Mouse (Mus musculus) liver, embryonic 12.5 days (tissue): ENCODE results near the gene Brd4. TPM values are rescaled to one million over a fixed set of nuclear protein-coding genes. Genes with fewer than 3 reads are reported as not detected.
"Not testable (repeated sequence)": the region's sequence is repeated elsewhere in the genome, so short reads cannot be mapped to it uniquely, and the experiment has no call there.

Experiments used
- ATAC-seq: fragments of 200-750 bp; cut with Nextera tagmentation; 2 replicates; pipeline ENCODE4 v1.8.0; 2017; ENCODE audit warnings: moderate number of reproducible peaks, mild to moderate bottlenecking, moderate library complexity
- H3K27ac ChIP-seq: fragments of 300-500 bp; sonication (generic); 2 replicates; pipeline ENCODE4 v1.5.1; 2016; ENCODE audit warnings: mild to moderate bottlenecking
- H3K27me3 ChIP-seq: fragments of 300-500 bp; sonication (generic); replicated peaks from 2 replicates; pipeline ENCODE4 v1.6.1; 2016; ENCODE audit warnings: mild to moderate bottlenecking, moderate library complexity
- H3K36me3 ChIP-seq: fragments of 300-500 bp; sonication (generic); 2 replicates; pipeline ENCODE4 v1.6.1; 2016; ENCODE audit warnings: mild to moderate bottlenecking, moderate library complexity
- H3K4me1 ChIP-seq: fragments of 300-500 bp; sonication (generic); 2 replicates; pipeline ENCODE4 v1.6.1; 2016
- H3K4me2 ChIP-seq: fragments of 300-500 bp; sonication (generic); 2 replicates; pipeline ENCODE4 v1.6.1; 2016; ENCODE audit warnings: mild to moderate bottlenecking, moderate library complexity
- H3K4me3 ChIP-seq: fragments of 300-500 bp; sonication (generic); 2 replicates; pipeline ENCODE4 v1.5.1; 2016; ENCODE audit warnings: mild to moderate bottlenecking, moderate library complexity
- H3K9ac ChIP-seq: fragments of 300-500 bp; sonication (generic); 2 replicates; pipeline ENCODE4 v1.6.1; 2016; ENCODE audit warnings: mild to moderate bottlenecking, moderate library complexity
- H3K9me3 ChIP-seq: fragments of 300-500 bp; sonication (generic); replicated peaks from 2 replicates; pipeline ENCODE4 v1.6.1; 2016; ENCODE audit warnings: mild to moderate bottlenecking, moderate library complexity
- WGBS: fragments of 180-500 bp; shearing (Covaris S2); methylation state at CpG from one replicate; pipeline ENCODE4 v1.1.7; 2016; ENCODE audit not compliant: insufficient replicate concordance; 5-methylcytosine and 5-hydroxymethylcytosine counted together
- polyA plus RNA-seq: library from polyadenylated mRNA; unstranded; fragments of >200 nt; fragmentation: Nextera tagmentation; extraction: Ambion mirVana; gene quantifications from 2 replicates; pipeline ENCODE4 v1.2.1, GENCODE M21; 2016

Brd4 gene
- polyA plus RNA-seq, 1 experiment from 2014 or later = 55.1 TPM

DNA sequence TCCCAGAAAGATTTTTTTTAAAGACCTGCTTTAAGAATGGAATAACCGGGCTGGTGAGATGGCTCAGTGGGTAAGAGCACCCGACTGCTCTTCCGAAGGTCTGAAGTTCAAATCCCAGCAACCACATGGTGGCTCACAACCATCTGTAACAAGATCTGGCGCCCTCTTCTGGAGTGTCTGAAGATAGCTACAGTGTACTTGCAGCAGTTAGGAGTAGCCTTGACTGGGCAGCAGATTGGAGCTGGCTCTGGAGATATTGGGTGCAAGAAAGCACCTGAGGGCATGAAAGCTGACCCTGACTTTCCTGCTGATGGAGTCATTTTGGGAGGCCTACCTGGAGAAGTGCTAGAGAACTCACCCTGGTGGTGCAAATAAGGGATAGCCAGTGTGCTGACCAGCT, 68.9 kb downstream of the Brd4 start:
- peaks cover 100% of the 10 kb centered on the region for H3K36me3 ChIP-seq
- H3K9me3 ChIP-seq, ATAC-seq, H3K27ac ChIP-seq, H3K9ac ChIP-seq, H3K4me3 ChIP-seq, H3K4me1 ChIP-seq, H3K4me2 ChIP-seq, H3K27me3 ChIP-seq: not testable (repeated sequence)
- WGBS = 70% methylated on average over 4 of the region's 4 CpGs

DNA sequence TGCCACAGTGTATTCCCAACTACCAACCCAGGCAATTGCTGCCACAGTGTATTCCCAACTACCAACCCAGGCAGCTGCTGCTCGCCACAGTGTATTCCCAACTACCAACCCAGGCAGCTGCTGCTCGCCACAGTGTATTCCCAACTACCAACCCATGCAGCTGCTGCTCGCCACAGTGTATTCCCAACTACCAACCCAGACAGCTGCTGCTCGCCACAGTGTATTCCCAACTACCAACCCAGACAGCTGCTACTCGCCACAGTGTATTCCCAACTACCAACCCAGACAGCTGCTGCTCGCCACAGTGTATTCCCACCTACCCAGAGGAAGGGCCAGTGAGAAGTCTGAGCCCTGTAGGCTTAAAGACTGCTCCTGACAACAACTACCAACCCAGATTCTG, 73.0 kb downstream of the Brd4 start:
- not testable (repeated sequence) for H3K9ac ChIP-seq, H3K4me1 ChIP-seq, H3K9me3 ChIP-seq, ATAC-seq, H3K4me2 ChIP-seq, H3K27me3 ChIP-seq, H3K27ac ChIP-seq, H3K4me3 ChIP-seq
- peaks cover 100% of the 10 kb centered on the region for H3K36me3 ChIP-seq
- WGBS = 86% methylated on average over 6 of the region's 6 CpGs

DNA sequence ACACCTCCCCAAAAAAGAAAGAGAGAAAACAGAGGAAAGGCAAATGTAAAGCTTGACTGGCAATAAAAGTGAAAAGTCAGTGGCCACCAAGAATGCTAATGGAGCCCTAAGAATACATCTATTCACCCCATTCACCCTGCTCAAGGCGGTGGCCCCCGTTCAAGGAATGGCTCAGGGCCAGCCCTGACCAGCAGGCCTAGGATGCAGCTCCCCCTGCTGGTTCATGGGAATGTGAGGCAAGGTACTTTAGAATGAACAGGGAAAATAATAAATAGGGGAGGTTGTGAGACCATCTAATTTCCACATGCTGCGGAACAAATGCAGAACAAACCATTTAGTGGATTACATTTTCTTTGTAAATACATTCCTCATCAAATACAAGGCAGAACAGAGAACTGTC, 74.8 kb downstream of the Brd4 start:
- Histone ChIP-seq H3K27me3 (no peaks in the 10 kb centered on the region), H3K9me3 (no peaks in the 10 kb centered on the region), H3K36me3 (peaks cover 99% of the 10 kb centered on the region), H3K27ac (no peak overlapping the region), H3K4me2 (no peak overlapping the region), H3K4me1 (no peaks in the 10 kb centered on the region), H3K9ac (no peak overlapping the region), H3K4me3 (no peak overlapping the region)
- 0 out of 2 replicates have a peak, but pooled peaks have one; percentile 51 for ATAC-seq
- 73% methylated on average over 3 of the region's 3 CpGs for WGBS

DNA sequence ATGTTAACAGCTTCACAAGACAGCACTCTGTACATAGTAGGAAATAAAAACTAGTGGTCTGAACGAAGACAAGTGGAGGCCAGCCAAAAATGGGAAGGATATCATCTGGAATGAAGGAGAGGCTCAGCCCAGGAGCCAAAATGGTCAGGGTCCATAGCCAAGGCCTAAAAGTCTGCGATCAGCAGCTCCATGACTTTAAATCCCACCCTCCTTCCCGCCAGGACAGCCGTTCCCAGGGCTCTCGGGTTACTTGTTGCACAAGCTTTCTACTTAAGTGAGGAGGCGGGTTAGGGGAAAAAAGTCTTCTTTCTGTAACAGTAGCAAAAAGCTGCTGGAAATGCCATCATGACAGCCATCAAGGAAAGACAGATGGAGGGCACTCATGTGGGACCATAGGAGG, 75.4 kb downstream of the Brd4 start:
- Histone ChIP-seq H3K36me3 (peaks cover 99% of the 10 kb centered on the region), H3K27ac (no peak overlapping the region), H3K9me3 (no peaks in the 10 kb centered on the region), H3K4me3 (no peak overlapping the region), H3K4me1 (no peaks in the 10 kb centered on the region), H3K9ac (no peak overlapping the region), H3K27me3 (no peaks in the 10 kb centered on the region), H3K4me2 (no peak overlapping the region)
- no peak for ATAC-seq
- 86% methylated on average over 6 of the region's 6 CpGs for WGBS

DNA sequence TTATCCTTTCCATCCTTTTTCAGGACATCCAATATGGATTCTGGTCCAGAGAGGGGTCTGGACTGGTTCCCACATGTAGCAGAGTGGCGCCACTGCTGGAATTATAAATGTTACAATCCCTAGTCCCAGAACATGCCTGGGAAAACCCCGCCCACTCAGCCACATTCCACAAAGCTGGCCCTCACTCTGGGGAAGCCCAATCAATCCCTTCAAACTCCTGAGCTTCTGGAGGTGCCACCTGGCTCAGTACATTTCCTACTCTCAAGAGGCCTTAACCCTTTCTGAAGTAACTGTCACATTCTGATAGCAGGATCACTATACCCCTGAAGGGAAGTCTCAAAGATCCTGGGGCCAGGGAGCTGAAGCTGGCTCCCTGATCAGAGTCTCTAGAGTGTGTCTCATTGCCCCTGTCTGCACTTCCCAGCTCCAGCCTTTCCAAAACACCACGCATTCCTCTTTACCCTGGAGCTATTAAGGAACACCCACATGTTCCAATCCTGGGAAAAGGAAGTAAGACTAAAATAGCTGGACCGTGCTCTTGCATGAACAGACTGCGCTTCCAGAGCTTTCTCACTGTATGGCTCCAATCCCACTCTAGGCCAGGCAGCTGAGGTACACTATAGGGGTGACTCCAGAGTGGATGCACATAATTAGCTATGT, 76.8 kb downstream of the Brd4 start:
- no peak overlapping the region for H3K27ac ChIP-seq
- WGBS = 83% methylated on average over 5 of the region's 5 CpGs

DNA sequence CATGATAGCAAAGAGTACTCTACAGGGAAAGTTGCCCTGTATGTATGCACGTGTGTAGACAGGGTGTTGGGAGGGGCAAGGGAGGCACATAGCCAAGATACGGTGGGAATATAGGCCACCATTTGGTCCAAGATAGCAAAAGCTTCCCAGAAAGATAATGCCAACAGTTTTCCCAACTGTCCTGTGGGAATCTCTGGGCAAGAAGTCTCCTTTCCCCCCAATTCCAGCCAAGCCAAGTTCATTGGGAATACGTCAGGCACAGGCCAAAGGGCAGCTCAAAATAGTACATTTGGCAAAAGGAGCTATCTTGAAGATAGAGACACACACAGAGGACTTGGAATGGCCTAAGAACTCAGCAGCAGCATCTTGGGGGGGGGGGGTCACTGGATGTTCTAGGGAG, 79.2 kb downstream of the Brd4 start:
- Histone ChIP-seq H3K4me1 (no peaks in the 10 kb centered on the region), H3K4me2 (no peak overlapping the region), H3K36me3 (peaks cover 99% of the 10 kb centered on the region), H3K4me3 (no peak overlapping the region), H3K27me3 (no peaks in the 10 kb centered on the region), H3K9ac (no peak overlapping the region), H3K27ac (no peak overlapping the region), H3K9me3 (no peaks in the 10 kb centered on the region)
- 83% methylated on average over 3 of the region's 3 CpGs for WGBS
- no peak for ATAC-seq

More for the DNA sequence above, 76.8 kb downstream of the Brd4 start:
- Histone ChIP-seq H3K27me3 (no peaks in the 10 kb centered on the region), H3K9me3 (no peaks in the 10 kb centered on the region), H3K4me2 (no peak overlapping the region), H3K36me3 (peaks cover 99% of the 10 kb centered on the region), H3K9ac (no peak overlapping the region), H3K4me1 (no peaks in the 10 kb centered on the region), H3K4me3 (no peak overlapping the region)
- ATAC-seq = no peak

DNA sequence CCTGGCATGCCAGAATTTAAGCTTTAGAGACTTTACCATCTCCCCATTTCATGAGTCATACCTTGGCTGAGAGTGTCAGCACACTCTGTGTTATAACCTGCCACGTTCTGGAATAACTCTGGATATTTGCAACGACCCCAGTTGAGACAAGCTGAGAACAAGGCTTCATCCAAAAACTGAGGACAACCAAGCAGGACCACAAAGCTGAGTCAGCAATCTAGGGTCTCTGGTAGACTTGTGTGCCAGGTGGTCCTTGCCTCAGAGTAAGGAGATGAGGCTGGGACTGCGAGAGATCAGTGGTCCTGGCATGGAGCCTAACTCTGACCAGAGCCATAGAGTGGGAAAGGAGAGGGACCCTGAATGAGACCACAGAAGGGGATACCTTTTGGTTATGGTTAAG, 81.5 kb downstream of the Brd4 start:
- peaks cover 99% of the 10 kb centered on the region for H3K36me3 ChIP-seq
- H3K27ac ChIP-seq = no peak overlapping the region
- H3K4me2 ChIP-seq = no peak overlapping the region
- no peak overlapping the region for H3K9ac ChIP-seq
- no peaks in the 10 kb centered on the region for H3K9me3 ChIP-seq
- WGBS = 85% methylated on average over 3 of the region's 3 CpGs
- no peak for ATAC-seq
- no peaks in the 10 kb centered on the region for H3K4me1 ChIP-seq
- H3K27me3 ChIP-seq = no peaks in the 10 kb centered on the region
- no peak overlapping the region for H3K4me3 ChIP-seq

DNA sequence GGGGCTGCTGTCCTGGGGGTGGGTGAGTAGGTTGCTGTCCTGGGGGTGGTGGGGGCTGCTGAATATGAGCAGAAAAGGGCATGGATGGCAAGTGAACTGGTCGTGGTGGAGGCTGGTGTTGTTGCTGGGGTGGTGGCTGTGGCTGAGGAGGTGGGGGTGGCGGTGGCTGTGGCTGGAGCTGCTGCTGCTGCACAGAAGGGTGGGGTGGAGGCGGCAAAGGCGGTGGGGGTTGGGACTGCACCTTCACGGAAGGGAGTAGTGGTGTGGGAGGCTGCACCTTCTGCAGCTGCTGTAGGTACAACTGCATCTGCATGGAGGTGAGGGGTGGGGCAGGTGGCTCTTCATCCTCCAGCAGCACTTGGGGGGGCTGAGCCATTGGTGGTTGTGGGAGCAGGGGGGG, 83.4 kb downstream of the Brd4 start:
- H3K27me3 ChIP-seq = no peaks in the 10 kb centered on the region
- H3K27ac ChIP-seq = no peak overlapping the region
- H3K9ac ChIP-seq = no peak overlapping the region
- no peak overlapping the region for H3K4me2 ChIP-seq
- H3K36me3 ChIP-seq = peaks cover 99% of the 10 kb centered on the region
- H3K4me1 ChIP-seq = no peaks in the 10 kb centered on the region
- H3K4me3 ChIP-seq = no peak overlapping the region
- 77% methylated on average over 5 of the region's 5 CpGs for WGBS
- H3K9me3 ChIP-seq = no peaks in the 10 kb centered on the region
- 0 out of 2 replicates have a peak, but pooled peaks have one; percentile 14 for ATAC-seq

DNA sequence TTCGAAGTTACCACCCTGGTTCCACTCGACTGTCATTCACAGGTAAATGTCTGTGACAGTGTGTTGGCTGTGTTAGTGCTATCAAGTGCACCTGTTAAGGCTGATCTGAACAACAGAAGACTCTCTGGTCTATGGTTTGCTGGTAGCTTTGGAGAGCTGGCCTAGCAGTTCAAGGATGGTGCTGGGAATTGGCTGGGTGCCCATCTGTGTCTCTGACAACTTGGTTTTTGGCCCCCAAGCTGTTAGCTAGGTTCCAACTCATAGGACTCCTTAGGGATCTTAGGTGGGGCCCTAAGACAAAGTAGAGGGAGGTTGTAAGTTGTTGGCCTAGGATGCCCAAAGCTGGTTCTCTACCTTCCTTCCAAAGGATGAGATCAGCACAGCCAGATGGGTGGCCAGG, 84.7 kb downstream of the Brd4 start:
- Histone ChIP-seq H3K36me3 (peaks cover 98% of the 10 kb centered on the region), H3K27ac (no peak overlapping the region), H3K4me2 (no peak overlapping the region), H3K4me1 (no peaks in the 10 kb centered on the region), H3K9ac (no peak overlapping the region), H3K9me3 (no peaks in the 10 kb centered on the region), H3K27me3 (no peaks in the 10 kb centered on the region), H3K4me3 (no peak overlapping the region)
- WGBS = 64% methylated on average over 2 of the region's 2 CpGs
- no peak for ATAC-seq

DNA sequence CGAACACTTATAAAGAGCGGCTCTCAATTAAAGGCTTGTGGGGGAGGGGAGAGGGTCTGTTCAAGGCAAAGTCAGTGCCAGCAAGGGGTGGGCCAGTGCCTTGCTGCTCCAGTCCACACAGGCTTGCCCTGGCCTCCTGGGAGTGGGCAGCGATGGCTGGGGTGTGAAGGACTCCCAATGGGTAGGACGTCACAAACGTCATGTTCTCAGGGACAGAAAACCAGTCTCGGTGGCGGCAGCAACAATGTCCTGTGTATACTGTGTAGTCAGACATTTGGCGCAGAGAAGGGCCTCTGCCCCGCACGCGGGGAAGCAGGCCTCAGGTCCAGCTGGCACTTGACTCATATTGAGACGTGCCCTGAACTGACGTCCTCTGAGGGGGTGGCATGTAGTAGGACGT, 87.4 kb downstream of the Brd4 start:
- H3K27me3 ChIP-seq = no peaks in the 10 kb centered on the region
- H3K9me3 ChIP-seq = no peaks in the 10 kb centered on the region
- no peak overlapping the region for H3K9ac ChIP-seq
- H3K36me3 ChIP-seq = peaks cover 75% of the 10 kb centered on the region
- no peak for ATAC-seq
- no peak overlapping the region for H3K4me3 ChIP-seq
- 89% methylated on average over 14 of the region's 14 CpGs for WGBS
- H3K4me2 ChIP-seq = no peak overlapping the region
- no peak overlapping the region for H3K27ac ChIP-seq
- H3K4me1 ChIP-seq = no peaks in the 10 kb centered on the region

DNA sequence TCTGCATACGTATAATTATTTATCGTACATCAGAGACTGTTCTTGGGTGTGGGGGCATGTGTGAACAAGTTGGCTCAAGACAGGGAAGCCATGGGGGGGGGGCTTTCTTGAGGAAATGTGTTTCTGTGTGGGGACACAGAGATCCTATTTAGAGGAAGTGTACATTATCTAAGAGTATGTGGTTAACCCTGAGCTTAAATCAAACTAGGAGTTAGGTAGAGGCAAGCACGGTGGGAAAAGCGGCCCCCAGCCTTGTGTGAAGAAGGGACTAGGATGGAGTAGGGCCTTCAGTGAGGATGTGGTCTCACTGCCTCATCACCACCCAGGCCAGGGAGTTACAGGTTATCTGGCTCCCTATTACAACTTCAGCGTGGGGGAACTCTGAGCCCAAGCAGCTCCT, 88.8 kb downstream of the Brd4 start:
- 60% methylated on average over 5 of the region's 5 CpGs for WGBS

DNA sequence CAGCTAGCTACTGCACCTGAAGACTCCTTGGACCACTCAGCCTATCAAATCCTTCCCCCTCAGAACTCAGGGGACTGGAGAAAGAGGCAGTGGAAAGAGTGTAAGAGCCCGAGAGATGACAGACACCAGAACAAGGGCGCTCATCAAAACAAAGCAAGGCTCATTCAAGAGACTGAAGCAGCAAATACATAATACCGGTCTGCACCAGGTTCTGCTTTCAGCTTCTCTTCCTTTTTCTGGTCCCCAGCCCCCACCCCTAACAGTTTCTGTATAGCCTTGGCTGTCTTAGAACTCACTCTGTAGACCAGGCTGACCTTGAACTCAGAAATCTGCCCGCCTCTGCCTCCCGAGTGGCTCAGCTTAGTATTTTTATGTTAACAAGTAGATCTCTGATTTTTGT, 91.5 kb downstream of the Brd4 start:
- Histone ChIP-seq H3K27me3 (peaks cover 26% of the 10 kb centered on the region), H3K4me1 (peaks cover 19% of the 10 kb centered on the region), H3K4me3 (no peak overlapping the region), H3K27ac (no peak overlapping the region), H3K36me3 (peaks cover 34% of the 10 kb centered on the region), H3K9me3 (no peaks in the 10 kb centered on the region), H3K4me2 (no peak overlapping the region), H3K9ac (no peak overlapping the region)
- ATAC-seq = no peak
- WGBS = 66% methylated on average over 5 of the region's 5 CpGs

More for the DNA sequence above, 88.8 kb downstream of the Brd4 start:
- no peaks in the 10 kb centered on the region for H3K9me3 ChIP-seq
- H3K27me3 ChIP-seq = no peaks in the 10 kb centered on the region
- no peaks in the 10 kb centered on the region for H3K4me1 ChIP-seq
- no peak overlapping the region for H3K9ac ChIP-seq
- no peak overlapping the region for H3K4me2 ChIP-seq
- H3K27ac ChIP-seq = no peak overlapping the region
- ATAC-seq = no peak
- peaks cover 61% of the 10 kb centered on the region for H3K36me3 ChIP-seq
- H3K4me3 ChIP-seq = no peak overlapping the region

DNA sequence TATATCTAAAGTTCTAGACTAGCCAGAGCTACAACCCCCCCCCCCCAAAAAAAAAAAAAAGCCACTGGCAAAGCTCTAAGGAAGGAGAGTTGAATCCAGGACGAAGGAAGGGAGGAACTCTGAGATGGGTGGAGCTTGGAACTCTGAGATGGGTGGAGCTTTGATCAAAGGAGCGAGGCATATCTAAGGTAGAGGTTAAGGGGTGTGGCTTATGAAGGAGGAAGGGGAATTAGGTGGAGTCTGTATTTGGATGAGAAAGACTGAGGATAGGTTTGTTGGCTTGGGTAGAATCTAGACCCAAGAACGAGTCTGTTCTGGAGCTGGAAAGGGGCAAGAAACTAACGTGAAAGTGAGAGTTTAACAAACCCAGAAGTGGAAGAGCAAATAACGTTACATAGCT, 94.7 kb downstream of the Brd4 start:
- H3K4me2 ChIP-seq = peak overlapping the region; percentile 64
- H3K36me3 ChIP-seq = 0 out of 2 replicates have a peak, but pooled peaks cover 4% of the 10 kb centered on the region
- H3K27ac ChIP-seq = no peak overlapping the region
- peaks cover 50% of the 10 kb centered on the region for H3K27me3 ChIP-seq
- peak overlapping the region; percentile 34; the same call in 1 of the 2 replicates for H3K4me3 ChIP-seq
- no peaks in the 10 kb centered on the region for H3K9me3 ChIP-seq
- no peak overlapping the region for H3K9ac ChIP-seq
- H3K4me1 ChIP-seq = peaks cover 19% of the 10 kb centered on the region
- no peak for ATAC-seq
- WGBS = 5% methylated on average over 5 of the region's 5 CpGs
